Mouse (Mus musculus): ENCODE results near the gene Nt5c1a.
"Not testable (repeated sequence)": the region's sequence is repeated elsewhere in the genome, so short reads cannot be mapped to it uniquely, and the experiment has no call there.

Gene Nt5c1a

DNA sequence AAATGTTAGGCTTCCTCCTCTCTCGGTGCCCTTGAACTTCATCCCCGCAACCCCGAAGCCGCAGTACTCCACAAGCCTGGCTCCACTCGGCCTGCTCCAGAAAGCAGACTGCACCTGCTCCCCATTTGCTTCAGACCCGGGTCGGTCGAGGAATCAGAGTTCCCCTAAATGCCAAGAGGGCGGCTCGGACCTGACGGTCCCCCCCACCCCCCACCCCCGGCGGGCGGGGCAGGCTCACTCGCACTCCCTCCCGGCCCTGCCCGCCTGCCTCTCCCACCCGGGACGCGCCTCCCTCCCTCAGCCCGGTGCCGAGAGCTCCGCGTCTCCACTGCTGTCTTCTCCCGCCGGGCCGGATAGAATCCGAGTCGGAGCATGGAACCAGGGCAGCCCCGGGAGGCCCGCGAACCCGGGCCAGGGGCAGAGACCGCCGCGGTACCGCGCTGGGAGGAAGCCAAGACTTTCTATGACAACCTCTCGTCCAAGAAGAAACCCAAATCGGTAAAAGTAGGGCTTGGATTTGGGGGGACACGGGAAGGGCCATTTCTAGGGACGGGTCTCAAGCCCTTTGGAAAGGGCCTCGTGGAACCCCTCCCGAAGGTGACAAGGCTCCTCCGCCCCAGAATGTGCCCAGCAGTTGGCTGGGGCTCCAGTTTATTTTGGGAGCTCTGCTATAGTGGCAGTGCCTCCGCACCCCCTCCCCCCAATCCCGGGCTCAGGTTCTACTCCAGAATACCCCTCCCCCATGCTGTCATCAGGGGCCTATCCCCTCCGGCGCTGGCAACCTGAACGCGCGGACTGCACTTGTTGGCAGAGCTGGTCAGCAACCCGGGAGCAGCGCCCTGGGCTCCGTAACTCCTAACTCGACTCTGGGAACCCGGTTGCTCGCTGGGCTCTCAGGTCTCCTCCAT lies at the start of gene Nt5c1a:
TSS of gene Nt5c1a (plus strand) at position 319 of the 908 bp plus-strand sequence.
- in situ Hi-C loops (cut with MboI; ENCODE audit: low sequenced_read_pairs) = no loop called here

DNA sequence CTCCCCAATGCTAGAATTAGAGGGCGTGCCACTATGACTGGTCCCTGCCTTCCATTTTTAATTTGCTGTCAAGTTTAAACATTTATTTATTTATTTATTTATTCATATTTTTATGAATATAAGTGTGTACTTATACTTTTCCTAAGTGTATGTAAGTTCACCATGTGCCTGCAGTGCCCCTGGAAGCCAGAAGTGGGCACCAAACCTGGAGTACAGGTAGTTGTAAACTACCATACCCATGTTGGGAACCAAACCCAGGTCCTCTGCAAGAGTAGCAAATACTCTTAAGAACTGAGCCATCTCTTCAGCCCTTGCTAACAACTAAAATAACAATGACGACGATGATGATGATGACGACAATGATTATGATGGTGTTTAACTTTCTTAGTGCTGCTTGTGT lies 49.3 kb upstream of the Nt5c1a start:
- in situ Hi-C loops (cut with MboI; ENCODE audit: low sequenced_read_pairs) = no loop called here

DNA sequence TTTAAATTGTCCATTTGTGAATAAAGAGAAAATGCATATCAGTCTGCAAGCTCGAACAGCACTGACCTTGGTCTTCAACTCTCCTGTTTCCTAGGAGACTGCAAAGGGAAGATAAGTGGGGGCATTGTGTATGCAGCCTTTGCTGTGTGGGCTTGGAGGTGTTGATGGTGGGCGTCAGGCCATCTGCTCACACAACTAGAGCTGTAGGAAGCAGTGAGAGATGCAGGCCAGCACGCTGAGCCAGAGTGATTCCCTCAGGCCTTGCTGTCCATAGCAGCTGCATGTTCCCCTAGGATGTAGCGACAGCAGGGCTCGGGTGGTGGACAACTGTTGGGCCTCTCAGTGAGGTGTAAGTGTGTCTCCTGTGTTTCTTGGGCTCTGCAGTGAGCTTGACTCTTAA lies 48.3 kb upstream of the Nt5c1a start:
- in situ Hi-C loops (cut with MboI; ENCODE audit: low sequenced_read_pairs) = no loop called here

DNA sequence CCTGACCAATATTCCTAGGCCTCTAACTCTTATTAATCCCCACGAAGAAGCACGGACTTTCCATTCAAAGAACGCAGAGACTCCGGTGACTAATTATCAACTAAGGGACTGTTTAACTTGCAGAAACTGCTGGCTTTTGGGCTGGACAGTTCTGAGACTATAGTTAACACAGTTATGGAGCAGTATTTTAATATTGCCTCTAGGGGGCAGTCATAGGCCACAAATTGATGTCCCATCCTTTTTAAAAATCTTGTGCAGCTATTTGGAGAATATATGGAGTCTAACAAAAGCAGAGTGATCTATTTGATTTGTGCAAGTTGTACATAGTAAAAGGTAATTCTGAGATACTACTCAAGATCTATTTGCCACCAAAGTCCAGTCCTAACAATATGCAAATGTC lies 46.3 kb upstream of the Nt5c1a start:
- in situ Hi-C loops (cut with MboI; ENCODE audit: low sequenced_read_pairs) = no loop called here

DNA sequence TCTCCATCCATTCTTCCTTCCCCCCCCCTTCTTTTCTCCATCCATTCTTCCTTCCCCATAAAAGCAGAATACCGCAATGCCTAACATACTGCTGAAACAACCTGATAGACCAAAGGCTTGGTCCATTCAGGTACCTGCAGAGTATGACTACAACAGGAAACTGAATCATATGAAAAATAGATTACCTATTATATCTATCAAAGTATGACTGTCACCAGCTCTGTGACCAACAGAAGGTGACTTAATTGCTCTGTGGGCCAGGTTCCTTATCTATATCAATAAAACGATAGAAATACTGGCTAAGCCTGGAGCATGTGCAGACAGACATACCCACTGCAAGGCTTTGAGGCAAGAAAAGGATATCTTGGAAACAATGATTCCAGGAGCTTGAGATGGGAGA lies 45.9 kb upstream of the Nt5c1a start:
- in situ Hi-C loops (cut with MboI; ENCODE audit: low sequenced_read_pairs) = no loop called here

DNA sequence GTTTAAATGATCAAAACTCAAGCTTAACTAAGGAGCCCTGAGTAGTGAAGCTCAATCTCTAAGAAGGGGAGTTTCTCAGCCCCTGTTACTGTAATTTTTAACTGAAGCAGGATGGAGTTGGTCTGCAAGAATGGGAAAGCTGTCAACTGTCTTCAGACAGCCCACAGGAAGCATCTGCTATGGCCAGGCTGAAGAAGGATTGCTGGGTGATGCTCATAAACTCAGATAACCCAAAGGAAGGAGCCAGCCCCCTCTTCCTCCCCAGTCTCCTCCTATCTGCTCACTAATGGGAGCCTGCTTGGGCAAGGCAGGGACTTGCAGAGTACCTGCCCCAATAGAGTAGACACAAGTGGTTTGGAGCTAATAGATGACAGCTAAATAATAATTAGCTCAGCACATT lies 45.5 kb upstream of the Nt5c1a start:
- in situ Hi-C loops (cut with MboI; ENCODE audit: low sequenced_read_pairs) = no loop called here

DNA sequence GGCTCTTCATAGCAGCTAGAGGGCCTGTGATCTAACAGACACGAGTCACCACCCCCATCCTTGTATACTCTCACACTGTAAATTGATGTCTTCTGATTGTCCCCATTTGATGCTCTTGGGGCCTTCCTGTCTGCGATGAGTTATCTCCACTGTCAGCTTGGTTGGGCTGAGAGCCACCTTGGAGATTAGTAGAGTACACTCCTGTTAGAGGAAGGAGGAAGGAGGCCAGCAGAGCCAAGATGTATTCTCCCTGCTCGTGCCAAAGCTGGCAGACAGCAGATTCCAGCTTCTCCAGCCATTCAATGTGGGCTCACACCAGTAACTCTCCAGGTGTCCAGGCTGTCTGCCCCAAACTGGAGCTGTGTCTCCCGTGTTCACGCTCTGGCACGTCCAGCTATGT lies 40.7 kb upstream of the Nt5c1a start:
- in situ Hi-C loops (cut with MboI; ENCODE audit: low sequenced_read_pairs) = no loop called here

DNA sequence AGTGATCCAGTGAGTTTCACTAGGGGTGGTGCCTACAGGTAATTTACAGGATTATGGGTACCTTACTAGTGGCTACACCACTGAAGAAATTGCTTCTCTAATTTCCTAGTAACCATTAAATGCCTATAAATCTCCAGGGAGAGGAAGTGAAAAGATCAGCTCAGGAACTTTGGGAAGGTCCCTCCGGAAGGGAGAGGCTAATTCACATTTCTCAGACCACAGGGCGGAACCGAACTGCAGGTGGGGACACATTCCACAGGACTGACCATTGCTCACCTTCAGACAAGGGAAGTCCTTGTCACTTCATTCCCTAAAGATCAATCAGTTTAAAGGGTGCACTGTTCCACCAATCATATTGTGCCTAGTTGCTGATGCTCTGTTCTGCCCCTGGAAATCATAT lies 40.1 kb upstream of the Nt5c1a start:
- in situ Hi-C loops (cut with MboI; ENCODE audit: low sequenced_read_pairs) = not testable (repeated sequence)

DNA sequence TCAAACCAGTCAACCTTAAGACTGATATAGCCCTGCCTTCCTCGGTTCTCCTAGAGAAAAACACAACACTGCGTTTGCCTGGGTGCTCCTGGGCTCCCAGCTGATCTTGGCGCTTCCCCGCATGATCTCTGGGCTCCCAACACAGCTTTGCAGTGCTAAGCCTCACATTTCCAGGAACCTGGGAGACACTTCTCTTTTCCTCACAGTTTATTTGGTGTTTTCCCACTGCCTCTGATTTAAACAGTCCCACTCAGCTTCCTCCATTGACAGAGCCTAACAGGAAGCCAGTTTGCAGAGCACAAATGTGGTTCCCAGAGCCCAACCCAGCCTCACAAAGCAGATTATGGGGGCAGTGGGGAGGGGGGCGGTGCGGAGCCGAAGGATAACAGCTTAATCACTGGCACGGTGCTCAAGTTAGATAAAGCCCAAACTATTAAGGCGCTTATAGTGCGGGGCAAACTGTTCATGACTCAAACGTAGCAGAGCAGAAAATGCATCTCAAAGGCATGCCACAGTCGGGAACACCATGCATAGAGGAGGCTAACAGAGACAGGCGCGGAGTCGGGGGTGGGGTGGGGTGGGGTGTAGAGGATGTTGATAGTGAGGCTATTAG lies 38.9 kb upstream of the Nt5c1a start:
- in situ Hi-C loops (cut with MboI; ENCODE audit: low sequenced_read_pairs) = no loop called here

DNA sequence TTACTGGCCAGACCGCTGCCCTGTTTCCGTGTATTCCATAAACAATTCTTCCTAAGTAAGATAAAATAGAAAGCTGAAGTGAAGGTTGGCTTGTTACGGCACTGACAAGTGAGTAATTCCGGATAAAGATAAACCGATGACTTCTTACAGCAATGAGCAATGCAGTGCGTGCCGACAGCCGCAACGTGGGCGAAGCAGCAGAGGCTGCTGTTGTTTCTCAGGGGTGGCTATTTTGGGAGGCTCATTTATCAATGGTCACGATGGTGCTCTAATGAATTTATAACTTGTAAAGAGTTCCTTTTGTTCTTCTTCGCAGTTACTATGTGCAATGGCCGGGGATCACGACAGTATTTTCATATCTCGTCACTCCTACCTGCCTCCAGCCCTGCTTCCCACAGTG lies 37.1 kb upstream of the Nt5c1a start:
- in situ Hi-C loops (cut with MboI; ENCODE audit: low sequenced_read_pairs) = no loop called here

DNA sequence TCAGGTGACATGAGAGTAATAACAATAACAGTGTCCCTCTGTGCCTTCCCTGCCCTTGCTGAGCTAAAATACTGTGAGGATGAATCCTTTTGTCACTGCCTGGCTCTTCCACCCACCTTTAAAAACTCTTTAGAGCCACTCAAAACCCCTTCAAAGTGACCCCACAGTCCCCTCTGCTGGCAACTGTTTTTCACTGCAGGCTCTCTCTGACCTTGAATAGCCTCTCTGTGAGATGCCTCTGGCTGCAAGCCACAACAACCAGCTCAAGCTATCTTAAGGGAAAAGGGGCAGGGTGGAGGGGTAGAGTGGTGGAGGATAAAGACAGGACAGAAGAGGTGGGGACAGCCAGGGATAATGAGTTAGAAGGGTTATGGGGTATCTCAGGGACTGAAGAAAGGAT lies 29.5 kb upstream of the Nt5c1a start:
- in situ Hi-C loops (cut with MboI; ENCODE audit: low sequenced_read_pairs) = no loop called here

DNA sequence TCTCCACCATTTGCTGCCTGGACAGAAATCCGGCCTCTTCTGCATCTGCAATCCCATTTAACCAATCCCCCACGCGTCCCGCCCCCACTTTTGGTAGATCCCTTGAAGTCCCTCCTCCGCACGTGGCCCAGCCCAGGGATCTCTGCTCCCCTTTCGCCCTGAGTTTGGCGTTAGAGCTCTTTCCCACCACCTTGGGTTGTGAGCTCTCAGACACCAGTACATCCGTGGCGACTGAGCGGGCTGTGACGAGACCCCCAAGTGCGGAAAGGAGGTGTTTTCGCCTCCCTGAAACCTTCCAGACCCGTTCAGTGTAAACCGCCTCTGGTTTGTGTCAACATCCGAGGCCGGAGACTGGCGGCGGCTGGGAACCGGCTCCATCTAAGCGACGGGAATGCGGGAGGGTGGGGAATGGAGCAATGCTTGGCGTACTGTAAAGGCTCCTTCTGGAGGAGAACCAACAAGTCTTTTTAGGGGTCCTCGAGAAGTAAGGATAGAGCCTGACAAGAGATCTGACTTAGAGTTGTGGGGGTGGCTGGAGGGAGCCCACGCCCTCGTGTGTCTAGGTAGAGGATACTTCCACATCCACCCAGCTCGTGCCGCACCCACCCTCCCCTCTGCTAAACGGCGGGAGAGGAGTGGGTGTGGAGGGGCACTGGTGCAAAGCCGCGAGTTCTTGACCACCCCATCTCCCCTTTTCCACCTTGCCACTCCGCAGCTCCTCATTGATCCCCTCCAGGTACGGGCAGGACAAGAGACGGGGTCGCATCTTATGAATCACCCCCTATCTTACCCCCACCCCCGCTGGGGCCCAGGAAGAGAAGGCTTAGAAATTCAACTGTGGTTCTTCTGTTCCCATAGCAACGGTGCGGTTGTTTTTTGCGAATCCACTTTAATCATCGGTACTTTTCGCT lies 18.7 kb upstream of the Nt5c1a start, which contains the start of gene Hpcal4:
TSS of gene Hpcal4 (plus strand) at position 900 of the 911 bp plus-strand sequence.
- in situ Hi-C loops (cut with MboI; ENCODE audit: low sequenced_read_pairs) = no loop called here

DNA sequence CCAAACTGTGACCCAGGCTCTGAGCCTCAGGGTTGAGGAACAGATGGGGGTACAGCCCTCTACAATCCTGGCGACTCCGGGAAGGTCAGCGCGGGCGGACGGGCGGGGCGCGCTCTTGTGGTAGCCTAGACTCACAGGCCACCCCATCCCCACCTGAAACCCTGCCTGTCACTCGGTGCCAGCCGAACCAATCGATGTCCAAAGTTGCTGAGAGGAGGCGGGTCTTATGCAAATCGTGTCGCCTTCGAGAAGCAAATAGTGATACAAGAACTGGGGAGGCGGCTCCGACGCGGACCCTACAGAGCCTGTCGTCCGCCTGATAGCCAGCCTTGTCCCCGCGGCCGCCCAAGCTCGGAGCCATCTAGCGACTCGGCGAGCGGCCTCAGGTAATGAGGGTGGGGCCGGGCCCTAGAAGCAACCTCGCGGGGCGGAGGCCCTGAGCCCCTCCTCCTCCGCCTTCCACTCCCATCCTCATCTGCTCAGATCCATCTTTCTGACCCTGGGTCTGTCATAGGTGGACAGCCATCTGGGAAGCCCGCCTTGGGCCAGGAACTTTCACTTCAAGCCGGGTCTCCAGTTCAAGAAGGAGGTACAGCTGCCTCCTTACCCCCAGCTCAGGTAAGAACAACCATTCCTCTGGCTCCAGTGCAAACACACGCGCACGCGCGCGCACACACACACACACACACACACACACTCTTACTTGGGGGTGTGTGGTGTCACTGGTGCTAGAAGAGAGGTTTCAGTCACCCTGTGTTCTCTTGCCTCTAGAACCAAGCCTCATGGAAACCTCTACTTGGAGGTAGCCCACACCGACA lies 17.9 kb upstream of the Nt5c1a start:
- in situ Hi-C loops (cut with MboI; ENCODE audit: low sequenced_read_pairs) = no loop called here

DNA sequence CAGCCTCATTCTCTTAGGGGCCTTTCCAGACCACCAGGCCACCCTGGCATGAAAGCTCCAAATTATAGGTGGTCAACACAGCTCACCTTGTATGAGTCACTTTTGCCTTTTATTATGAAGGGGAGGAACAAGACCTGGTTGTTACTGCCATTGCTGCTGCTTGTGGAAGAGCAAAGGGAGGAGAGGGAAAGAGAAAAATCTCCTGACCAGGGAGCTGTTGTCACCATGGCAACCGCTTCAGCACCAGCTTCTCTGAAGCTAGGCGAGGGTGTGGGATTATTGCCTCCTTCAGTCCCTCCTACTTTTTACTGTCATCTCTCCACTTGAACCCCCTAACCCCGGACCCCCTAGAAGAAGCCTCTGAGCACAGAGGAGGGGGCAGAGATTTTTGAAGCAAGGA lies 16.5 kb upstream of the Nt5c1a start:
- in situ Hi-C loops (cut with MboI; ENCODE audit: low sequenced_read_pairs) = no loop called here

DNA sequence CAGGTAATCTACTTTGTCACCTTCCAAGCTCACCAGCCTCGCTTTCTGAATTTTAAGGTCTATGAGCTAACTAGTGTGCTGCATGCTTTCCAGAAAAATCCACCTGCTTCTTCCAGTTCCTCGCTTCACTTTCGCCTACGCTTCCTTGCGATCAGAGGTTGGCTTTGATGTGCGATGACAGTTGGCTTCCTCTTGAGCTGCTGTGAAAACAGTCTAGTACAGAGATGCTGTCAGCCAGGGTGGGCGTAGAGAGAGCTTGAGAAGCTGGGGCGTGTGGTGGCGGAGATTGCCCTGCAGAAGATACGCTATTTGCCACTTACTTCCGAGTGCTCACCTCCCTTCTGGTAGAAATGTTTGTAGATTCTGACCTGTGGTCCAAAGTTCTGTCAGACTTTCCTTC lies 9.0 kb upstream of the Nt5c1a start:
- in situ Hi-C loops (cut with MboI; ENCODE audit: low sequenced_read_pairs) = no loop called here

DNA sequence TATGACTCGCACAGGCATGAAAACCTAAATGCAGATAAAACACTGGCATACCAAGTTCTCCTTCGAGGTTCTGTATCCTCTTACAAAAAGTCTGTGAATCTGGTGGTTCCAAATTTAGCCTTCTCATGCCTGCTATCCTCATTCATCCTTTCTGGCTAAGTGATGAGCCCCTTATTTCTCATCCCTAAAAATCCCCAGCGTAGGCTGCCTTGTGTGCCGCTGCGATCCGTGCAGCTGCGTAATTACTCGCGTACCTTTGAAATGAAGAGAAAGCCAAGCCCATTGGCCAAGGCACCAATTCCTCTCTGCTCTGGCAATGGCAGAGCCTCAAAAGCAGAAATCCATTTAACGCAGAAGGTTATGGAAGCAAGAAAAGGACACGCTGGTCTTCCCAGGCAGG lies 7.5 kb upstream of the Nt5c1a start:
- in situ Hi-C loops (cut with MboI; ENCODE audit: low sequenced_read_pairs) = no loop called here

DNA sequence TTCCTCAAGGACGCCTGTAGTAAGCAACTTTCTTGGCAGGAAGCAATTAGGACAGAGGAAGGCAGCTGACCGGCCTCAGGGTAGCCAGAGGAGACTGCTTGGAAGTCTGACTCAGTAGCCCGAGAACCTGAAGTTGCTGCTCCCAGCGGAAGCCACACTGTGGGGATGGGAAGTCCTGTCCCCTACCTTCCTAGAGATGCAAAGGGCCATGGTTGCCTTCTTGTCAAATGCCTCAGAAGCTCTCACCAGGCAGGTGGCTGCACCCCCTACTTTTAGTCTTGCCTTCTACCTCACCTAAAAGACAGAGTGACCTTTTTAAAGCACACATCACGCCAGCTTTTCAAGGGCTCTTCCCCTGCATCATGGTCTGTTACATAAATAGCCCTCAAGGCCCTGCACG lies 4.6 kb upstream of the Nt5c1a start:
- in situ Hi-C loops (cut with MboI; ENCODE audit: low sequenced_read_pairs) = no loop called here

DNA sequence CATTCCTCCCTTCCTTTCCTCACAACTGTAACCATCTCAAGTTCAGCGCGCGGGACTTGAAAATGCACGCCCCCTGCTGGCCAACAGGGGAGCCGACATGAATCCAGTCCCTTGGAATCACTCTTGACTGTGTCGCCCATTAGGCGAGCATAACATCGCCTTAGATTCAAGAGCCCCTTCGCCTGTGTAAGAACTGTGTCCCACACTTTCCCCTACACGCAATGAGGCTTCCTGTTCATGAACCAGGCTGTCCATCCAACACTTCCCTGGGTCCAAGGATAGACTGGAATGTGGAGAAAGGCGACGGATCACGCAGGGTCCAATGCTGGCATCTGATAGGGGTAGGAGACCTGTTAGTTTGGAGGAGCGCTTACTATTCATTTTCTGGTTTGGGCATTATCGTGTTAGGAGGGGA lies 526 bp upstream of the Nt5c1a start:
- in situ Hi-C loops (cut with MboI; ENCODE audit: low sequenced_read_pairs) = no loop called here

DNA sequence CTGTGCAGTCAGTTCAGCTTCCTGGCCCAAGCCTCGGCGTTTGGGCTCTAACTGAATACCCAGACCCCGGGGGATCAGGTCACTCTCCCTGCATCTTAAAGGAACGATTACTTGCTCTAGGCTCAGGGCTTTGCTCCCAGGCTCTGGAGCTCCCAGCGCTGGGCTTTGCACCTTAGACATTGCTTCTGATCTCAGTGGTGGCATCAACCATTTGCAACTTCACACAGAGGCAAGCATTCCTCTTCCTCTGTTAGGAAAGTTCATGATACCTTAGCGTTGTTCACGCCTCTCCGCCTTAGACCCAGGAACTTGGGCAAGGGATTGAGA lies 753 bp downstream of the Nt5c1a start:
- in situ Hi-C loops (cut with MboI; ENCODE audit: low sequenced_read_pairs) = no loop called here

DNA sequence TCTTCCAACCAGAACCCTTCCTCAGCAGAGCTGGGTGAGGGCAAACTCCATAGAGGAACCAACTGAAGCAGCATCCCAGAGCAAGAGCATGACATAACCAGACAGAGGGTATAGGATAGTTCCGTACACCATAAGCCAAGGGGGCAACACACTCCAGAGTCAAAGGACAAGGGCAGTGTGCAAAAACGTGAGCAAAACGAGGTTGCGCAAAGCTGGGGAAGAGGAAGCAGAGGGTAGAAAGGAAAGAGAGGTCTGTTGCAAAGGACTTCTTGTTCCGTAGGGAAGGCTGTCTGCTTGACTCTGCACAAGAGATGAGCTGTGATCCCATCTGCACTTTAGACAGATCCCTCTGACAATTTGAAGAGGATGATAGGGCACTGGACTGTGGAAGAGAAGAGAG lies 6.0 kb downstream of the Nt5c1a start:
- in situ Hi-C loops (cut with MboI; ENCODE audit: low sequenced_read_pairs) = no loop called here

DNA sequence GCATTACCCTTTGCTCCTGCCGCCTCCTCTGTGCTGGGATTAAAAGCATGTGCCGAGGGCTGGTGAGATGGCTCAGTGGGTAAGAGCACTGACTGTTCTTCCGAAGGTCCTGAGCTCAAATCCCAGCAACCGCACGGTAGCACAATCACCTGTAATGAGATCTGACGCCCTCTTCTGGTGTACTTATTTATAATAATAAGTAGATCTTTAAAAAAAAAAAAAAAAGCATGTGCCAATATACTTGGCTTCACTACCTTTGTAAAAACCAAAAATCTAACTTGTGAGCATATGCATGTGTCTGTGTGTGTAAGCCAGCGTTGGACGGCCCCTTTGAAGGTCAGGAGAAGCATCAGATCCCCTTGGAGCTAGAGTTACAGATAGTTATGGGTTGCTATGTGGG lies 9.7 kb downstream of the Nt5c1a start:
- in situ Hi-C loops (cut with MboI; ENCODE audit: low sequenced_read_pairs) = no loop called here

All from CH12F3 (cell line).